Mouse (Mus musculus): ENCODE data around the gene Kcna7. TPM values are rescaled to one million over a fixed set of nuclear protein-coding genes. Genes with fewer than 3 reads are reported as not detected.
A peak's percentile ranks its signal among the peaks of the same experiment; 100 is the strongest.

The Kcna7 gene
- polyA plus RNA-seq, 1 experiment = not detected

- 13% methylated on average over 35 of the region's 35 CpGs for WGBS
- Histone ChIP-seq H3K4me1 (ENCODE audit: control insufficient read depth, insufficient read depth, low read length) (no peaks in the 10 kb centered on the region; the same call in 1 of the 2 replicates), H3K27ac (ENCODE audit: control insufficient read depth, insufficient read depth, low read depth, low read length, poor library complexity) (no peak overlapping the region), H3K4me3 (replicated peaks; ENCODE audit: control insufficient read depth, low read depth, low read length) (no peak overlapping the region)
- TF ChIP-seq POLR2A (IDR thresholded peaks at IDR 0.05; ENCODE audit: borderline replicate concordance, control insufficient read depth, low read depth, low read length) = no peak
- TF ChIP-seq CTCF (IDR thresholded peaks at IDR 0.05; ENCODE audit: control insufficient read depth, insufficient read depth, low read length) = no peak
Measured at GRCm38 (mm10) chr7:45365742-45366651, 39.5 kb upstream of the Kcna7 start.

- under 1% methylated on average over 25 of the region's 26 CpGs for WGBS
- no peak for TF ChIP-seq POLR2A (IDR thresholded peaks at IDR 0.05; ENCODE audit: borderline replicate concordance, control insufficient read depth, low read depth, low read length)
- no peak for TF ChIP-seq CTCF (IDR thresholded peaks at IDR 0.05; ENCODE audit: control insufficient read depth, insufficient read depth, low read length)
- 0 out of 2 replicates have a peak within 1 kb of the TSS, but pooled peaks have one; percentile 27 for H3K27ac ChIP-seq (ENCODE audit: control insufficient read depth, insufficient read depth, low read depth, low read length, poor library complexity)
- no peaks in the 10 kb centered on the region; the same call in 1 of the 2 replicates for H3K4me1 ChIP-seq (ENCODE audit: control insufficient read depth, insufficient read depth, low read length)
- peak within 1 kb of the TSS; percentile 71 for H3K4me3 ChIP-seq (replicated peaks; ENCODE audit: control insufficient read depth, low read depth, low read length)
Measured at GRCm38 (mm10) chr7:45366652-45367019, 38.8 kb upstream of the Kcna7 start, which contains the start of gene Ppfia3. Ppfia3 (minus strand) TSS chr7:45367019.

- H3K27ac ChIP-seq (ENCODE audit: control insufficient read depth, insufficient read depth, low read depth, low read length, poor library complexity) = 0 out of 2 replicates have a peak overlapping the region, but pooled peaks have one; percentile 27
- 1% methylated on average over 70 of the region's 70 CpGs for WGBS
- TF ChIP-seq CTCF (IDR thresholded peaks at IDR 0.05; ENCODE audit: control insufficient read depth, insufficient read depth, low read length) = peak; percentile 70
- TF ChIP-seq POLR2A (IDR thresholded peaks at IDR 0.05; ENCODE audit: borderline replicate concordance, control insufficient read depth, low read depth, low read length) = peak; percentile 20; the same call in 1 of the 2 replicates
- H3K4me1 ChIP-seq (ENCODE audit: control insufficient read depth, insufficient read depth, low read length) = no peaks in the 10 kb centered on the region; the same call in 1 of the 2 replicates
- H3K4me3 ChIP-seq (replicated peaks; ENCODE audit: control insufficient read depth, low read depth, low read length) = peak overlapping the region; percentile 71
Measured at GRCm38 (mm10) chr7:45367020-45367880, 38.2 kb upstream of the Kcna7 start.

GRCm38 (mm10) chr7:45368178-45368577 lies 37.3 kb upstream of the Kcna7 start:
- no peak overlapping the region for H3K4me3 ChIP-seq (replicated peaks; ENCODE audit: control insufficient read depth, low read depth, low read length)
- no peaks in the 10 kb centered on the region; the same call in 1 of the 2 replicates for H3K4me1 ChIP-seq (ENCODE audit: control insufficient read depth, insufficient read depth, low read length)
- 82% methylated on average over 15 of the region's 15 CpGs for WGBS
- no peak overlapping the region for H3K27ac ChIP-seq (ENCODE audit: control insufficient read depth, insufficient read depth, low read depth, low read length, poor library complexity)
- TF ChIP-seq POLR2A (IDR thresholded peaks at IDR 0.05; ENCODE audit: borderline replicate concordance, control insufficient read depth, low read depth, low read length) (no peak), CTCF (IDR thresholded peaks at IDR 0.05; ENCODE audit: control insufficient read depth, insufficient read depth, low read length) (no peak)

GRCm38 (mm10) chr7:45369022-45369745 lies 36.3 kb upstream of the Kcna7 start:
- no peak overlapping the region for H3K27ac ChIP-seq (ENCODE audit: control insufficient read depth, insufficient read depth, low read depth, low read length, poor library complexity)
- H3K4me3 ChIP-seq (replicated peaks; ENCODE audit: control insufficient read depth, low read depth, low read length) = no peak overlapping the region
- no peak for TF ChIP-seq POLR2A (IDR thresholded peaks at IDR 0.05; ENCODE audit: borderline replicate concordance, control insufficient read depth, low read depth, low read length)
- no peak for TF ChIP-seq CTCF (IDR thresholded peaks at IDR 0.05; ENCODE audit: control insufficient read depth, insufficient read depth, low read length)
- H3K4me1 ChIP-seq (ENCODE audit: control insufficient read depth, insufficient read depth, low read length) = no peaks in the 10 kb centered on the region; the same call in 1 of the 2 replicates
- WGBS = 70% methylated on average over 16 of the region's 16 CpGs

- Histone ChIP-seq H3K4me1 (ENCODE audit: control insufficient read depth, insufficient read depth, low read length) (no peaks in the 10 kb centered on the region; the same call in 1 of the 2 replicates), H3K4me3 (replicated peaks; ENCODE audit: control insufficient read depth, low read depth, low read length) (no peak overlapping the region), H3K27ac (ENCODE audit: control insufficient read depth, insufficient read depth, low read depth, low read length, poor library complexity) (no peak overlapping the region)
- WGBS = 8% methylated on average over 52 of the region's 52 CpGs
- TF ChIP-seq CTCF (IDR thresholded peaks at IDR 0.05; ENCODE audit: control insufficient read depth, insufficient read depth, low read length) (no peak), POLR2A (IDR thresholded peaks at IDR 0.05; ENCODE audit: borderline replicate concordance, control insufficient read depth, low read depth, low read length) (no peak)
Measured at GRCm38 (mm10) chr7:45369836-45370474, 35.5 kb upstream of the Kcna7 start.
